Mouse (Mus musculus) cerebellum, adult 8-10 months (tissue): ENCODE measurements around the gene Gm16506.
"Not testable (repeated sequence)": the region's sequence is repeated elsewhere in the genome, so short reads cannot be mapped to it uniquely, and the experiment has no call there.

Experiments used
- DNase-seq: peaks from one replicate; pipeline ENCODE4 v3.0.0; 2022

Gm16506 gene

GRCm38 (mm10) chr14:43727385-43727784 lies at the start of gene Gm16506:
Gene Gm16506 (minus strand): TSS chr14:43727485.
- DNase-seq: not testable (repeated sequence)

- DNase-seq: not testable (repeated sequence)
Measured at GRCm38 (mm10) chr14:43747566-43747965, 20.3 kb upstream of the Gm16506 start, which contains the start of gene Gm6526. Gene Gm6526 (plus strand): TSS chr14:43747866.

- DNase-seq: not testable (repeated sequence)
Measured at GRCm38 (mm10) chr14:43697621-43698020, 29.7 kb downstream of the Gm16506 start, which contains the start of gene Gm7324. Gene Gm7324 (plus strand): TSS chr14:43697828.

- not testable (repeated sequence) for DNase-seq
Measured at GRCm38 (mm10) chr14:43677099-43677498, 50.2 kb downstream of the Gm16506 start, which contains the start of gene Gm8165. Gene Gm8165 (minus strand): TSS chr14:43677199.
